Mouse (Mus musculus): ENCODE results near the gene Hspbp1. TPM values are rescaled to one million over a fixed set of nuclear protein-coding genes. Genes with fewer than 3 reads are reported as not detected.

The Hspbp1 gene
- total and polyA plus RNA-seq, 3 experiments: 29.7 to 35.0 (median 31.9) TPM

- no peak overlapping the region for H3K9ac ChIP-seq (ENCODE audit: low read depth, low read length)
These were observed 64.9 kb downstream of the Hspbp1 start for GRCm38 (mm10) chr7:4619979-4620378.

GRCm38 (mm10) chr7:4613740-4614403 is 71.0 kb downstream of the Hspbp1 start:
- Histone ChIP-seq H3K79me2 (replicated peaks; ENCODE audit: control insufficient read depth, insufficient read depth, low read length) (no peaks in the 10 kb centered on the region), H3K4me3 (no peak overlapping the region), H3K27me3 (ENCODE audit: control insufficient read depth, insufficient read depth, low read length) (no peaks in the 10 kb centered on the region), H3K9ac (ENCODE audit: low read depth, low read length) (no peak overlapping the region), H3K36me3 (ENCODE audit: control insufficient read depth, insufficient read depth, low read length) (no peaks in the 10 kb centered on the region), H3K27ac (no peak overlapping the region), H3K4me1 (ENCODE audit: control insufficient read depth, insufficient read depth, low read length) (no peaks in the 10 kb centered on the region)
- intact Hi-C loops (cut with DNase I): no loop called here
- WGBS: 58% methylated on average over 14 of the region's 14 CpGs
- no peak for DNase-seq
- TF ChIP-seq CTCF (IDR thresholded peaks at IDR 0.05) (no peak), POLR2A (IDR thresholded peaks at IDR 0.05; ENCODE audit: insufficient read depth, low read depth, low read length) (no peak)

More at GRCm38 (mm10) chr7:4619979-4620378, 64.9 kb downstream of the Hspbp1 start:
- no peak for TF ChIP-seq CTCF (IDR thresholded peaks at IDR 0.05)
- TF ChIP-seq EP300 (IDR thresholded peaks at IDR 0.05; ENCODE audit: insufficient read depth, low read depth, low read length): no peak
- no peak for TF ChIP-seq POLR2A (IDR thresholded peaks at IDR 0.05; ENCODE audit: insufficient read depth, low read depth, low read length)
- no peak overlapping the region for H3K27ac ChIP-seq
- no peaks in the 10 kb centered on the region for H3K27me3 ChIP-seq (ENCODE audit: control insufficient read depth, insufficient read depth, low read length)
- intact Hi-C loops (cut with DNase I): loop anchor here (5.0 to 10.0 kb wide), 2 partner anchors 172 to 315 kb away; partner anchors contain the start of gene Rpl28
- no peak for DNase-seq
- H3K4me3 ChIP-seq: no peak overlapping the region
- 17% methylated on average over 1 of the region's 1 CpGs for WGBS
- no peaks in the 10 kb centered on the region for H3K79me2 ChIP-seq (replicated peaks; ENCODE audit: control insufficient read depth, insufficient read depth, low read length)
- no peaks in the 10 kb centered on the region for H3K36me3 ChIP-seq (ENCODE audit: control insufficient read depth, insufficient read depth, low read length)
- no peaks in the 10 kb centered on the region for H3K4me1 ChIP-seq (ENCODE audit: control insufficient read depth, insufficient read depth, low read length)

- Histone ChIP-seq H3K9ac (ENCODE audit: low read depth, low read length) (no peak overlapping the region), H3K27me3 (ENCODE audit: control insufficient read depth, insufficient read depth, low read length) (no peaks in the 10 kb centered on the region), H3K79me2 (replicated peaks; ENCODE audit: control insufficient read depth, insufficient read depth, low read length) (no peaks in the 10 kb centered on the region), H3K4me1 (ENCODE audit: control insufficient read depth, insufficient read depth, low read length) (no peaks in the 10 kb centered on the region), H3K27ac (no peak overlapping the region), H3K36me3 (ENCODE audit: control insufficient read depth, insufficient read depth, low read length) (no peaks in the 10 kb centered on the region), H3K4me3 (no peak overlapping the region)
- TF ChIP-seq EP300 (IDR thresholded peaks at IDR 0.05; ENCODE audit: insufficient read depth, low read depth, low read length) (no peak), CTCF (IDR thresholded peaks at IDR 0.05) (no peak), POLR2A (IDR thresholded peaks at IDR 0.05; ENCODE audit: insufficient read depth, low read depth, low read length) (no peak)
- intact Hi-C loops (cut with DNase I): no loop called here
- no peak for DNase-seq
- 65% methylated on average over 1 of the region's 1 CpGs for WGBS
These were observed 71.9 kb downstream of the Hspbp1 start for GRCm38 (mm10) chr7:4612956-4613355.

- no peaks in the 10 kb centered on the region for H3K36me3 ChIP-seq (ENCODE audit: control insufficient read depth, insufficient read depth, low read length)
- H3K9ac ChIP-seq (ENCODE audit: low read depth, low read length): no peak overlapping the region
- TF ChIP-seq EP300 (IDR thresholded peaks at IDR 0.05; ENCODE audit: insufficient read depth, low read depth, low read length): no peak
- TF ChIP-seq CTCF (IDR thresholded peaks at IDR 0.05): no peak
- TF ChIP-seq POLR2A (IDR thresholded peaks at IDR 0.05; ENCODE audit: insufficient read depth, low read depth, low read length): no peak
- 47% methylated on average over 8 of the region's 8 CpGs for WGBS
- H3K4me3 ChIP-seq: no peak overlapping the region
- DNase-seq: no peak
- intact Hi-C loops (cut with DNase I): no loop called here
- H3K4me1 ChIP-seq (ENCODE audit: control insufficient read depth, insufficient read depth, low read length): no peaks in the 10 kb centered on the region
- H3K27ac ChIP-seq: no peak overlapping the region
- H3K27me3 ChIP-seq (ENCODE audit: control insufficient read depth, insufficient read depth, low read length): no peaks in the 10 kb centered on the region
- no peaks in the 10 kb centered on the region for H3K79me2 ChIP-seq (replicated peaks; ENCODE audit: control insufficient read depth, insufficient read depth, low read length)
These were observed 72.5 kb downstream of the Hspbp1 start for GRCm38 (mm10) chr7:4612386-4612785.

GRCm38 (mm10) chr7:4611921-4612341 is 72.9 kb downstream of the Hspbp1 start:
- no peak for DNase-seq
- intact Hi-C loops (cut with DNase I): no loop called here
- WGBS: 68% methylated on average over 12 of the region's 12 CpGs

GRCm38 (mm10) chr7:4611511-4611910 is 73.4 kb downstream of the Hspbp1 start:
- Histone ChIP-seq H3K27ac (no peak overlapping the region), H3K4me1 (ENCODE audit: control insufficient read depth, insufficient read depth, low read length) (no peaks in the 10 kb centered on the region), H3K9ac (ENCODE audit: low read depth, low read length) (no peak overlapping the region), H3K36me3 (ENCODE audit: control insufficient read depth, insufficient read depth, low read length) (no peaks in the 10 kb centered on the region), H3K4me3 (no peak overlapping the region), H3K27me3 (ENCODE audit: control insufficient read depth, insufficient read depth, low read length) (no peaks in the 10 kb centered on the region), H3K79me2 (replicated peaks; ENCODE audit: control insufficient read depth, insufficient read depth, low read length) (no peaks in the 10 kb centered on the region)
- WGBS: 71% methylated on average over 12 of the region's 12 CpGs
- DNase-seq: no peak
- intact Hi-C loops (cut with DNase I): no loop called here
- TF ChIP-seq POLR2A (IDR thresholded peaks at IDR 0.05; ENCODE audit: insufficient read depth, low read depth, low read length) (no peak), EP300 (IDR thresholded peaks at IDR 0.05; ENCODE audit: insufficient read depth, low read depth, low read length) (no peak), CTCF (IDR thresholded peaks at IDR 0.05) (no peak)

More at GRCm38 (mm10) chr7:4611921-4612341, 72.9 kb downstream of the Hspbp1 start:
- no peaks in the 10 kb centered on the region for H3K79me2 ChIP-seq (replicated peaks; ENCODE audit: control insufficient read depth, insufficient read depth, low read length)
- H3K4me1 ChIP-seq (ENCODE audit: control insufficient read depth, insufficient read depth, low read length): no peaks in the 10 kb centered on the region
- H3K4me3 ChIP-seq: no peak overlapping the region
- no peak overlapping the region for H3K27ac ChIP-seq
- no peak overlapping the region for H3K9ac ChIP-seq (ENCODE audit: low read depth, low read length)
- TF ChIP-seq CTCF (IDR thresholded peaks at IDR 0.05): no peak
- TF ChIP-seq EP300 (IDR thresholded peaks at IDR 0.05; ENCODE audit: insufficient read depth, low read depth, low read length): no peak
- no peak for TF ChIP-seq POLR2A (IDR thresholded peaks at IDR 0.05; ENCODE audit: insufficient read depth, low read depth, low read length)
- no peaks in the 10 kb centered on the region for H3K27me3 ChIP-seq (ENCODE audit: control insufficient read depth, insufficient read depth, low read length)
- H3K36me3 ChIP-seq (ENCODE audit: control insufficient read depth, insufficient read depth, low read length): no peaks in the 10 kb centered on the region

Other genes starting within 250 kb of the Hspbp1 start
- 10 to 100 TPM; 31.0 to 34.1 TPM for gene Rdh13, start 239.4 kb downstream of the Hspbp1 start, total RNA-seq (2021)
- 25.1 and 42.5 TPM in 2 replicates for gene Rdh13, start 239.4 kb downstream of the Hspbp1 start, polyA plus RNA-seq (2012; rRNA removed)
- gene Eps8l1, start 224.4 kb downstream of the Hspbp1 start, total RNA-seq (2021): 1 to 10 TPM; 3.3 to 3.5 TPM
- gene Eps8l1, start 224.4 kb downstream of the Hspbp1 start, polyA plus RNA-seq (2012; rRNA removed): 0.74 and 0.82 TPM in 2 replicates
- gene Ppp1r12c, start 183.4 kb downstream of the Hspbp1 start, total RNA-seq (2021): 10 to 100 TPM; 62.4 to 67.1 TPM
- gene Ppp1r12c, start 183.4 kb downstream of the Hspbp1 start, polyA plus RNA-seq (2012; rRNA removed): 47.0 and 53.2 TPM in 2 replicates
- gene Tnnt1, start 168.7 kb downstream of the Hspbp1 start, total RNA-seq (2021): 10 to 100 TPM; 15.6 to 19.7 TPM
- gene Tnnt1, start 168.7 kb downstream of the Hspbp1 start, polyA plus RNA-seq (2012; rRNA removed): 9.2 and 12.1 TPM in 2 replicates
- gene Tnni3, start 160.8 kb downstream of the Hspbp1 start, total RNA-seq (2021): over 10,000 TPM in 1 of 2 experiments, 1,000 to 10,000 TPM in 1; 9,834 to 11,008 TPM
- 13,898 and 21,553 TPM in 2 replicates for gene Tnni3, start 160.8 kb downstream of the Hspbp1 start, polyA plus RNA-seq (2012; rRNA removed)
- 1 to 10 TPM; 2.3 to 2.7 TPM for gene Dnaaf3, start 152.6 kb downstream of the Hspbp1 start, total RNA-seq (2021)
- 12.4 and 13.2 TPM in 2 replicates for gene Dnaaf3, start 152.6 kb downstream of the Hspbp1 start, polyA plus RNA-seq (2012; rRNA removed)
- gene Syt5, start 137.5 kb downstream of the Hspbp1 start, total RNA-seq (2021): under 1 TPM; 0.39 to 0.86 TPM
- gene Syt5, start 137.5 kb downstream of the Hspbp1 start, polyA plus RNA-seq (2012; rRNA removed): 0.79 and 2.4 TPM in 2 replicates
- not detected for gene Ptprh, start 81.0 kb downstream of the Hspbp1 start, total RNA-seq (2021)
- 0.03 and 0.06 TPM in 2 replicates for gene Ptprh, start 81.0 kb downstream of the Hspbp1 start, polyA plus RNA-seq (2012; rRNA removed)
- 1 to 10 TPM; 4.2 to 5.3 TPM for gene Tmem86b, start 53.6 kb downstream of the Hspbp1 start, total RNA-seq (2021)
- gene Tmem86b, start 53.6 kb downstream of the Hspbp1 start, polyA plus RNA-seq (2012; rRNA removed): 12.8 and 19.2 TPM in 2 replicates
- gene Ppp6r1, start 26.0 kb downstream of the Hspbp1 start, total RNA-seq (2021): 10 to 100 TPM; 67.6 to 71.9 TPM
- gene Ppp6r1, start 26.0 kb downstream of the Hspbp1 start, polyA plus RNA-seq (2012; rRNA removed): 67.1 and 89.9 TPM in 2 replicates
- 1 to 10 TPM in 1 of 2 experiments, under 1 TPM in 1; 0.89 to 1.5 TPM for gene Brsk1, start 5.5 kb upstream of the Hspbp1 start, total RNA-seq (2021)
- gene Brsk1, start 5.5 kb upstream of the Hspbp1 start, polyA plus RNA-seq (2012; rRNA removed): 1.7 and 2.2 TPM in 2 replicates
- gene Tmem150b, start 40.2 kb upstream of the Hspbp1 start, total RNA-seq (2021): not detected
- 0.16 and 0.59 TPM in 2 replicates for gene Tmem150b, start 40.2 kb upstream of the Hspbp1 start, polyA plus RNA-seq (2012; rRNA removed)
- 10 to 100 TPM in 1 of 2 experiments, 1 to 10 TPM in 1; 8.5 to 11.2 TPM for gene Kmt5c, start 55.0 kb upstream of the Hspbp1 start, total RNA-seq (2021)
- gene Kmt5c, start 55.0 kb upstream of the Hspbp1 start, polyA plus RNA-seq (2012; rRNA removed): 36.4 and 38.5 TPM in 2 replicates
- gene Cox6b2, start 68.0 kb upstream of the Hspbp1 start, total RNA-seq (2021): 1 to 10 TPM; 1.7 to 3.5 TPM
- gene Cox6b2, start 68.0 kb upstream of the Hspbp1 start, polyA plus RNA-seq (2012; rRNA removed): 7.7 and 8.6 TPM in 2 replicates
- not detected for gene Fam71e2, start 86.2 kb upstream of the Hspbp1 start, total RNA-seq (2021)
- 0.09 and 0.35 TPM in 2 replicates for gene Fam71e2, start 86.2 kb upstream of the Hspbp1 start, polyA plus RNA-seq (2012; rRNA removed)
- gene Il11, start 97.8 kb upstream of the Hspbp1 start, total RNA-seq (2021): not detected
- 0.15 TPM in 1 of 2 replicates, not detected in the other for gene Il11, start 97.8 kb upstream of the Hspbp1 start, polyA plus RNA-seq (2012; rRNA removed)
- gene Tmem190, start 97.9 kb upstream of the Hspbp1 start, total RNA-seq (2021): not detected
- 0.29 TPM in 1 of 2 replicates, not detected in the other for gene Tmem190, start 97.9 kb upstream of the Hspbp1 start, polyA plus RNA-seq (2012; rRNA removed)
- gene Tmem238, start 104.6 kb upstream of the Hspbp1 start, total RNA-seq (2021): 1 to 10 TPM; 5.3 to 5.4 TPM
- 2.2 and 4.3 TPM in 2 replicates for gene Tmem238, start 104.6 kb upstream of the Hspbp1 start, polyA plus RNA-seq (2012; rRNA removed)
- 100 to 1,000 TPM; 492 to 575 TPM for gene Rpl28, start 107.8 kb upstream of the Hspbp1 start, total RNA-seq (2021)
- 135 and 202 TPM in 2 replicates for gene Rpl28, start 107.8 kb upstream of the Hspbp1 start, polyA plus RNA-seq (2012; rRNA removed)
- gene Ube2s, start 127.5 kb upstream of the Hspbp1 start, total RNA-seq (2021): 10 to 100 TPM; 85.1 to 99.1 TPM
- gene Ube2s, start 127.5 kb upstream of the Hspbp1 start, polyA plus RNA-seq (2012; rRNA removed): 167 and 265 TPM in 2 replicates
- under 1 TPM in 1 of 2 experiments, not detected in 1; 0.07 TPM for gene Shisa7, start 159.6 kb upstream of the Hspbp1 start, total RNA-seq (2021)
- 0.09 and 0.12 TPM in 2 replicates for gene Shisa7, start 159.6 kb upstream of the Hspbp1 start, polyA plus RNA-seq (2012; rRNA removed)
- 1 to 10 TPM; 3.5 to 3.8 TPM for gene Isoc2b, start 185.2 kb upstream of the Hspbp1 start, total RNA-seq (2021)
- gene Isoc2b, start 185.2 kb upstream of the Hspbp1 start, polyA plus RNA-seq (2012; rRNA removed): 10.0 and 10.3 TPM in 2 replicates
- gene Isoc2a, start 192.1 kb upstream of the Hspbp1 start, total RNA-seq (2021): 10 to 100 TPM; 48.9 to 55.5 TPM
- gene Isoc2a, start 192.1 kb upstream of the Hspbp1 start, polyA plus RNA-seq (2012; rRNA removed): 29.3 and 30.6 TPM in 2 replicates
- under 1 TPM in 1 of 2 experiments, not detected in 1; 0.18 TPM for gene Gm36210, start 221.4 kb upstream of the Hspbp1 start, total RNA-seq (2021)
- gene Gm36210, start 221.4 kb upstream of the Hspbp1 start, polyA plus RNA-seq (2012; rRNA removed): 0.20 and 0.29 TPM in 2 replicates
- 1 to 10 TPM; 6.8 to 9.4 TPM for gene Zfp628, start 230.1 kb upstream of the Hspbp1 start, total RNA-seq (2021)
- gene Zfp628, start 230.1 kb upstream of the Hspbp1 start, polyA plus RNA-seq (2012; rRNA removed): 6.1 and 7.5 TPM in 2 replicates
- gene Nat14, start 237.0 kb upstream of the Hspbp1 start, total RNA-seq (2021): 1 to 10 TPM; 5.6 to 5.8 TPM
- gene Nat14, start 237.0 kb upstream of the Hspbp1 start, polyA plus RNA-seq (2012; rRNA removed): 3.5 TPM in 2 replicates
- gene Ssc5d, start 240.7 kb upstream of the Hspbp1 start, total RNA-seq (2021): 1 to 10 TPM; 1.7 to 2.9 TPM
- 5.9 and 6.4 TPM in 2 replicates for gene Ssc5d, start 240.7 kb upstream of the Hspbp1 start, polyA plus RNA-seq (2012; rRNA removed)

All from heart, adult 2 months (tissue).